Mouse (Mus musculus): ENCODE measurements around the gene Gm960.
"Not testable (repeated sequence)": the region's sequence is repeated elsewhere in the genome, so short reads cannot be mapped to it uniquely, and the experiment has no call there.

Gm960 gene

GRCm38 (mm10) chr19:4587426-4587825, 111.0 kb downstream of the Gm960 start:
- no peak for DNase-seq

- not testable (repeated sequence) for DNase-seq
Observed at GRCm38 (mm10) chr19:4586783-4587182, 111.7 kb downstream of the Gm960 start.

GRCm38 (mm10) chr19:4583856-4584255, 114.6 kb downstream of the Gm960 start:
- DNase-seq, result no peak

GRCm38 (mm10) chr19:4579296-4579695, 119.2 kb downstream of the Gm960 start:
- no peak for DNase-seq

- peak; percentile 60 for DNase-seq
Observed at GRCm38 (mm10) chr19:4578799-4579198, 119.7 kb downstream of the Gm960 start.

Measured in cerebellum, adult 11 months (tissue).